Mouse (Mus musculus): Measurements from ENCODE around the gene Spag6. TPM values are rescaled to one million over a fixed set of nuclear protein-coding genes. Genes with fewer than 3 reads are reported as not detected.
A peak's percentile ranks its signal among the peaks of the same experiment; 100 is the strongest.

Gene Spag6
- total and polyA plus RNA-seq, 3 experiments, result 0.10 TPM; not detected in 2

DNA sequence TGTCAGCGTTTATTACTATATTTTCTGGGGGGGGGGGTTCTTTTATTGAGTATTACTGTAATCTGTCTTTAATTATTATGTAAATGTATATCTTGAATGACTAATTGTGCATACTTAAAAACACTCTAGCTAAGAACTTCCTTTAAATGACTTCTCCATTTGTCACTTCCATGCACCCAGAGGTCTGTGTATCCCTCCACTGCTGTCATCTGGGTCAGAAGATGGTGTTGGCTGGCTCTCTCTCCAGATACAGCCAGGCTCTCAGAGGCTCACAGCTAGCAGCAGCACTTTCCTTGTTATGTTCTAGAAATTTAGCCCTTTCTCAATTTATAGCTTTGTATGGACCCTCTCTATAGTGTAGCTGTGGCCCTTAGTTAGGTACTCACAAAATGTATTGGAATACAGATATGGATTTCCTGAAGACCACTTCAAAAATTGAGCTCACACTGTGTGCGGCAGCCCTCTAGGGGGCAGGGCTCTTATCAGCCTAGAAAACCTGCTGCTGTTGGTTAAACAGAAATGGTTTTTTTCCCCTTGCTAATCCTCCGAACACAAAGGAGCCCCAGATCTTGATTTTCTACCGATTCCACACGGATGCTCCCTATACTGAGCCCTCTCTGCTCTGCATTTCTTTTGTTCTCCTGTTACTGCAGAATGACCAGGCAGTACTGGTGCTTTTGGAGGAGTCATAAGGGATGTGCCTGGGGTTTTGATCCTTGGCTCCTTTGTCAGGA is 40.7 kb downstream of the Spag6 start:
- Histone ChIP-seq H3K9me3 (replicated peaks; ENCODE audit: insufficient read depth, low read length) (no peaks in the 10 kb centered on the region), H3K4me3 (ENCODE audit: control insufficient read depth in 1 of 2, insufficient read depth in 1 of 2, low read depth in 2 of 2, low read length in 2 of 2) (no peak overlapping the region; a peak in 1 of 4 replicates), H3K79me2 (ENCODE audit: control insufficient read depth, insufficient read depth, low read length, poor library complexity) (no peaks in the 10 kb centered on the region), H3K27me3 (ENCODE audit: control insufficient read depth in 1 of 2, insufficient read depth in 2 of 2, low read length in 2 of 2) (no peaks in the 10 kb centered on the region; a peak in 1 of 4 replicates), H3K27ac (ENCODE audit: control insufficient read depth, low read depth, low read length) (no peak overlapping the region), H3K4me1 (ENCODE audit: control insufficient read depth in 1 of 2, insufficient read depth in 2 of 2, low read length in 2 of 2) (peaks cover 0 to 8% of the 10 kb centered on the region in 2 experiments; a peak in 2 of 4 replicates), H3K9ac (ENCODE audit: control insufficient read depth, low read depth, low read length, poor library complexity, severe bottlenecking) (no peak overlapping the region), H3K36me3 (ENCODE audit: control insufficient read depth in 1 of 2, insufficient read depth in 2 of 2, low read length in 2 of 2) (peaks cover 0 to 6% of the 10 kb centered on the region in 2 experiments; a peak in 1 of 4 replicates)
- TF ChIP-seq GABPA (IDR thresholded peaks at IDR 0.05; ENCODE audit: low read depth, low read length), result no peak
- TF ChIP-seq TCF12 (IDR thresholded peaks at IDR 0.05; ENCODE audit: low read depth, low read length), result peak; percentile 50
- TF ChIP-seq GATA1 (IDR thresholded peaks at IDR 0.05; ENCODE audit: low read depth, low read length), result peak; percentile 69
- TF ChIP-seq RAD21 (IDR thresholded peaks at IDR 0.05; ENCODE audit: low read depth, low read length), result peak; percentile 18
- peak; percentile 30; the same call in 1 of the 2 replicates for TF ChIP-seq TAL1 (IDR thresholded peaks at IDR 0.05; ENCODE audit: low read length)
- TF ChIP-seq EP300 (IDR thresholded peaks at IDR 0.05; ENCODE audit: low read depth in 1 of 2, low read length in 2 of 2), result peak; percentile 54 to 66; a peak in 3 of 4 replicates
- peak; percentile 10 to 46 (median 40); a peak in 4 of 6 replicates for TF ChIP-seq CTCF (IDR thresholded peaks at IDR 0.05 in 2 of 3, conservative IDR thresholded peaks at IDR 0.05 in 1 of 3; ENCODE audit: control insufficient read depth in 1 of 3, insufficient read depth in 1 of 3, low read depth in 2 of 3, low read length in 3 of 3, poor library complexity in 1 of 3, severe bottlenecking in 1 of 3)
- TF ChIP-seq ZNF384 (IDR thresholded peaks at IDR 0.05; ENCODE audit: low read depth, low read length), result peak; percentile 88
- 0 out of 2 replicates have a peak, but pooled peaks have one; percentile 15 for TF ChIP-seq ZC3H11A (IDR thresholded peaks at IDR 0.05; ENCODE audit: low read depth, low read length)
- TF ChIP-seq MYB (IDR thresholded peaks at IDR 0.05; ENCODE audit: low read depth, low read length), result no peak
- TF ChIP-seq SMC3 (IDR thresholded peaks at IDR 0.05; ENCODE audit: low read depth, low read length), result 0 out of 2 replicates have a peak, but pooled peaks have one; percentile 20
- DNase-seq (ENCODE audit: low read depth, low spot score), result peak; percentile 54

DNA sequence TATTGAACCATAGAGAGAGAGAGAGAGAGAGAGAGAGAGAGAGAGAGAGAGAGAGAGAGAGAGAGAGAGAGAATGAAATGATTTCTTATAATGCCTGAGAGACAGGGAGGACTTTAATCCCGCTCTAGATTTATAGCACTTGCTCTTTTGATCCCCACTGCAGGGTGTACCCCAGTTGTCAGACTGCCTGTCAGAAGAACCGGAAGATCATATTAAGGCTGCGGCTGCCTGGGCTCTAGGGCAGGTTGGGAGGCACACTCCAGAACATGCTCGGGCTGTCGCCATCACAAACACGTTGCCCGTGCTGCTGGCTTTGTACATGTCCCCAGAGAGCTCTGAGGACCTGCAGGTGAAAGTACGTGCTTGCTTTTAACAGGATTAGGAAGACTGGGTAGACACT is 43.2 kb downstream of the Spag6 start:
- peaks cover 0 to 8% of the 10 kb centered on the region in 2 experiments; a peak in 2 of 4 replicates for H3K4me1 ChIP-seq (ENCODE audit: control insufficient read depth in 1 of 2, insufficient read depth in 2 of 2, low read length in 2 of 2)
- no peak overlapping the region for H3K9ac ChIP-seq (ENCODE audit: control insufficient read depth, low read depth, low read length, poor library complexity, severe bottlenecking)
- no peaks in the 10 kb centered on the region for H3K9me3 ChIP-seq (replicated peaks; ENCODE audit: insufficient read depth, low read length)
- H3K27me3 ChIP-seq (ENCODE audit: control insufficient read depth in 1 of 2, insufficient read depth in 2 of 2, low read length in 2 of 2), result peaks cover 0 to 2% of the 10 kb centered on the region in 2 experiments; a peak in 1 of 4 replicates
- no peaks in the 10 kb centered on the region for H3K79me2 ChIP-seq (ENCODE audit: control insufficient read depth, insufficient read depth, low read length, poor library complexity)
- H3K36me3 ChIP-seq (ENCODE audit: control insufficient read depth in 1 of 2, insufficient read depth in 2 of 2, low read length in 2 of 2), result peaks cover 0 to 6% of the 10 kb centered on the region in 2 experiments; a peak in 1 of 4 replicates
- no peak for DNase-seq (ENCODE audit: low read depth, low spot score)
- TF ChIP-seq SIN3A (IDR thresholded peaks at IDR 0.05; ENCODE audit: low read length) (no peak), MEF2A (IDR thresholded peaks at IDR 0.05; ENCODE audit: extremely low read depth, insufficient replicate concordance, low read depth, low read length, poor library complexity, severe bottlenecking) (no peak), ZC3H11A (IDR thresholded peaks at IDR 0.05; ENCODE audit: low read depth, low read length) (no peak), ZKSCAN1 (IDR thresholded peaks at IDR 0.05; ENCODE audit: low read depth, low read length) (no peak), SMC3 (IDR thresholded peaks at IDR 0.05; ENCODE audit: low read depth, low read length) (no peak), KAT2A (conservative IDR thresholded peaks at IDR 0.05; ENCODE audit: low read depth, low read length) (no peak), UBTF (IDR thresholded peaks at IDR 0.05; ENCODE audit: borderline replicate concordance, insufficient read depth, low read depth, low read length) (no peak), ZMIZ1 (IDR thresholded peaks at IDR 0.05; ENCODE audit: low read depth, low read length) (no peak), POLR2A (IDR thresholded peaks at IDR 0.05; ENCODE audit: control insufficient read depth in 1 of 2, insufficient read depth in 1 of 2, low read depth in 1 of 2, low read length in 2 of 2, poor library complexity in 1 of 2) (no peak), ETS1 (IDR thresholded peaks at IDR 0.05; ENCODE audit: low read depth, low read length) (no peak), GABPA (IDR thresholded peaks at IDR 0.05; ENCODE audit: low read depth, low read length) (no peak), EP300 (IDR thresholded peaks at IDR 0.05; ENCODE audit: low read depth in 1 of 2, low read length in 2 of 2) (no peak), TCF12 (IDR thresholded peaks at IDR 0.05; ENCODE audit: low read depth, low read length) (no peak)
- no peak overlapping the region for H3K27ac ChIP-seq (ENCODE audit: control insufficient read depth, low read depth, low read length)
- no peak overlapping the region for H3K4me3 ChIP-seq (ENCODE audit: control insufficient read depth in 1 of 2, insufficient read depth in 1 of 2, low read depth in 2 of 2, low read length in 2 of 2)

All from MEL (cell line).